Mouse (Mus musculus): ENCODE data around the gene Cul5. TPM values are rescaled to one million over a fixed set of nuclear protein-coding genes. Genes with fewer than 3 reads are reported as not detected.

Cul5 gene
- total and polyA plus RNA-seq, 2 experiments from 2014 or later, result 40.9 to 72.5 TPM

GRCm38 (mm10) chr9:53607192-53607591 is 62.6 kb downstream of the Cul5 start:
- no peak overlapping the region for H3K4me2 ChIP-seq (ENCODE audit: low read depth)
- no peak for TF ChIP-seq CTCF (IDR thresholded peaks at IDR 0.05; ENCODE audit: low read depth)
- no peak overlapping the region for H3K9ac ChIP-seq
- H3K36me3 ChIP-seq (ENCODE audit: insufficient read depth), result no peaks in the 10 kb centered on the region
- H3K27me3 ChIP-seq (ENCODE audit: insufficient read depth, low read length), result no peaks in the 10 kb centered on the region
- H3K9me3 ChIP-seq (ENCODE audit: low read length), result no peaks in the 10 kb centered on the region
- no peak overlapping the region for H3K27ac ChIP-seq (ENCODE audit: low read depth, low read length)
- DNase-seq (no peak), ATAC-seq (no peak)
- H3K4me3 ChIP-seq (ENCODE audit: low read depth, low read length), result no peak overlapping the region
- H3K4me1 ChIP-seq (ENCODE audit: insufficient read depth), result peaks cover 6% of the 10 kb centered on the region
- WGBS, result 95% methylated on average over 3 of the region's 3 CpGs

- WGBS, result 91% methylated on average over 5 of the region's 5 CpGs
- no peak overlapping the region for H3K4me2 ChIP-seq (ENCODE audit: low read depth)
- TF ChIP-seq CTCF (IDR thresholded peaks at IDR 0.05; ENCODE audit: low read depth), result no peak
- no peak overlapping the region for H3K9ac ChIP-seq
- H3K9me3 ChIP-seq (ENCODE audit: low read length), result no peaks in the 10 kb centered on the region
- H3K27me3 ChIP-seq (ENCODE audit: insufficient read depth, low read length), result no peaks in the 10 kb centered on the region
- H3K36me3 ChIP-seq (ENCODE audit: insufficient read depth), result no peaks in the 10 kb centered on the region
- no peak for DNase-seq
- no peak for ATAC-seq
- no peak overlapping the region for H3K27ac ChIP-seq (ENCODE audit: low read depth, low read length)
- no peak overlapping the region for H3K4me3 ChIP-seq (ENCODE audit: low read depth, low read length)
- peaks cover 6% of the 10 kb centered on the region for H3K4me1 ChIP-seq (ENCODE audit: insufficient read depth)
Measured at GRCm38 (mm10) chr9:53604954-53605353, 64.9 kb downstream of the Cul5 start.

GRCm38 (mm10) chr9:53603849-53604248 is 66.0 kb downstream of the Cul5 start:
- H3K4me3 ChIP-seq (ENCODE audit: low read depth, low read length), result no peak overlapping the region
- no peaks in the 10 kb centered on the region for H3K9me3 ChIP-seq (ENCODE audit: low read length)
- TF ChIP-seq CTCF (IDR thresholded peaks at IDR 0.05; ENCODE audit: low read depth), result no peak
- H3K27ac ChIP-seq (ENCODE audit: low read depth, low read length), result no peak overlapping the region
- WGBS, result 90% methylated on average over 3 of the region's 3 CpGs
- DNase-seq (no peak), ATAC-seq (no peak)
- H3K36me3 ChIP-seq (ENCODE audit: insufficient read depth), result no peaks in the 10 kb centered on the region
- no peak overlapping the region for H3K4me2 ChIP-seq (ENCODE audit: low read depth)
- H3K4me1 ChIP-seq (ENCODE audit: insufficient read depth), result peaks cover under 1% of the 10 kb centered on the region; the same call in 1 of the 2 replicates
- no peak overlapping the region for H3K9ac ChIP-seq
- H3K27me3 ChIP-seq (ENCODE audit: insufficient read depth, low read length), result no peaks in the 10 kb centered on the region

GRCm38 (mm10) chr9:53603384-53603783 is 66.4 kb downstream of the Cul5 start:
- H3K27me3 ChIP-seq (ENCODE audit: insufficient read depth, low read length), result no peaks in the 10 kb centered on the region
- no peak overlapping the region for H3K9ac ChIP-seq
- H3K9me3 ChIP-seq (ENCODE audit: low read length), result no peaks in the 10 kb centered on the region
- no peaks in the 10 kb centered on the region for H3K4me1 ChIP-seq (ENCODE audit: insufficient read depth)
- no peak overlapping the region for H3K4me2 ChIP-seq (ENCODE audit: low read depth)
- WGBS, result 82% methylated on average over 1 of the region's 1 CpGs
- TF ChIP-seq CTCF (IDR thresholded peaks at IDR 0.05; ENCODE audit: low read depth), result no peak
- no peak overlapping the region for H3K4me3 ChIP-seq (ENCODE audit: low read depth, low read length)
- H3K36me3 ChIP-seq (ENCODE audit: insufficient read depth), result no peaks in the 10 kb centered on the region
- no peak for DNase-seq
- ATAC-seq, result no peak
- no peak overlapping the region for H3K27ac ChIP-seq (ENCODE audit: low read depth, low read length)

GRCm38 (mm10) chr9:53601541-53601940 is 68.3 kb downstream of the Cul5 start:
- Histone ChIP-seq H3K9ac (no peak overlapping the region), H3K36me3 (ENCODE audit: insufficient read depth) (no peaks in the 10 kb centered on the region; the same call in 1 of the 2 replicates), H3K4me1 (ENCODE audit: insufficient read depth) (no peaks in the 10 kb centered on the region), H3K9me3 (ENCODE audit: low read length) (no peaks in the 10 kb centered on the region), H3K4me3 (ENCODE audit: low read depth, low read length) (no peak overlapping the region), H3K4me2 (ENCODE audit: low read depth) (no peak overlapping the region), H3K27me3 (ENCODE audit: insufficient read depth, low read length) (no peaks in the 10 kb centered on the region), H3K27ac (ENCODE audit: low read depth, low read length) (no peak overlapping the region)
- 90% methylated on average over 2 of the region's 2 CpGs for WGBS
- ATAC-seq, result no peak
- DNase-seq, result no peak
- no peak for TF ChIP-seq CTCF (IDR thresholded peaks at IDR 0.05; ENCODE audit: low read depth)

GRCm38 (mm10) chr9:53598631-53599030 is 71.2 kb downstream of the Cul5 start:
- H3K4me2 ChIP-seq (ENCODE audit: low read depth), result no peak overlapping the region
- no peaks in the 10 kb centered on the region for H3K4me1 ChIP-seq (ENCODE audit: insufficient read depth)
- peaks cover 7% of the 10 kb centered on the region for H3K36me3 ChIP-seq (ENCODE audit: insufficient read depth)
- 79% methylated on average over 6 of the region's 6 CpGs for WGBS
- no peak overlapping the region for H3K27ac ChIP-seq (ENCODE audit: low read depth, low read length)
- no peaks in the 10 kb centered on the region for H3K27me3 ChIP-seq (ENCODE audit: insufficient read depth, low read length)
- no peak overlapping the region for H3K9ac ChIP-seq
- DNase-seq (no peak), ATAC-seq (no peak)
- TF ChIP-seq CTCF (IDR thresholded peaks at IDR 0.05; ENCODE audit: low read depth), result no peak
- H3K4me3 ChIP-seq (ENCODE audit: low read depth, low read length), result no peak overlapping the region
- H3K9me3 ChIP-seq (ENCODE audit: low read length), result no peaks in the 10 kb centered on the region

GRCm38 (mm10) chr9:53596971-53597600 is 72.7 kb downstream of the Cul5 start:
- no peak for ATAC-seq
- no peak for TF ChIP-seq CTCF (IDR thresholded peaks at IDR 0.05; ENCODE audit: low read depth)
- 89% methylated on average over 4 of the region's 4 CpGs for WGBS
- no peak overlapping the region for H3K4me3 ChIP-seq (ENCODE audit: low read depth, low read length)
- no peaks in the 10 kb centered on the region for H3K4me1 ChIP-seq (ENCODE audit: insufficient read depth)
- no peak overlapping the region for H3K27ac ChIP-seq (ENCODE audit: low read depth, low read length)
- DNase-seq, result no peak
- peaks cover 22% of the 10 kb centered on the region for H3K36me3 ChIP-seq (ENCODE audit: insufficient read depth)
- no peak overlapping the region for H3K4me2 ChIP-seq (ENCODE audit: low read depth)
- H3K9ac ChIP-seq, result no peak overlapping the region
- no peaks in the 10 kb centered on the region for H3K27me3 ChIP-seq (ENCODE audit: insufficient read depth, low read length)
- no peaks in the 10 kb centered on the region for H3K9me3 ChIP-seq (ENCODE audit: low read length)

Measured in forebrain, postnatal 0 days (tissue).